Mouse (Mus musculus) forebrain, embryonic 11.5 days (tissue): Measurements from ENCODE around the gene 1700014D04Rik. TPM values are rescaled to one million over a fixed set of nuclear protein-coding genes. Genes with fewer than 3 reads are reported as not detected.

Source experiments
- ATAC-seq: fragments of 200-750 bp; cut with Nextera tagmentation; replicated peaks from 2 replicates; pipeline ENCODE4 v1.8.0; 2017; ENCODE audit warnings: moderate TSS enrichment; ENCODE audit not compliant: low FRiP score
- DNase-seq: peaks from one replicate; pipeline ENCODE4 v3.0.0-alpha.2; 2017; ENCODE audit warnings: low spot score
- H3K27ac ChIP-seq: fragments of 300-500 bp; sonication (generic); 2 replicates; pipeline ENCODE4 v1.5.1; 2014; ENCODE audit warnings: low read depth, low read length
- H3K27me3 ChIP-seq: fragments of 300-500 bp; sonication (generic); 2 replicates; pipeline ENCODE4 v1.6.1; 2014; ENCODE audit warnings: mild to moderate bottlenecking, low read length, mixed read lengths; ENCODE audit not compliant: control insufficient read depth, insufficient read depth
- H3K36me3 ChIP-seq: fragments of 300-500 bp; sonication (generic); 2 replicates; pipeline ENCODE4 v1.6.1; 2014; ENCODE audit warnings: mild to moderate bottlenecking, low read length, moderate library complexity, mixed read lengths; ENCODE audit not compliant: control insufficient read depth, insufficient read depth
- H3K4me1 ChIP-seq: fragments of 300-500 bp; sonication (generic); replicated peaks from 2 replicates; pipeline ENCODE4 v1.6.1; 2014; ENCODE audit warnings: low read length, mixed read lengths; ENCODE audit not compliant: control insufficient read depth, insufficient read depth
- H3K4me2 ChIP-seq: fragments of 300-500 bp; sonication (generic); 2 replicates; pipeline ENCODE4 v1.6.1; 2014; ENCODE audit warnings: low read depth, mild to moderate bottlenecking, low read length, moderate library complexity, mixed read lengths; ENCODE audit not compliant: severe bottlenecking
- H3K4me3 ChIP-seq: fragments of 300-500 bp; sonication (generic); 2 replicates; pipeline ENCODE4 v1.5.1; 2014; ENCODE audit warnings: low read depth, low read length
- H3K9ac ChIP-seq: fragments of 300-500 bp; sonication (generic); 2 replicates; pipeline ENCODE4 v1.6.1; 2014; ENCODE audit warnings: low read length
- H3K9me3 ChIP-seq: fragments of 300-500 bp; sonication (generic); 2 replicates; pipeline ENCODE4 v1.6.1; 2016; ENCODE audit warnings: low read length, mixed read lengths; ENCODE audit not compliant: control insufficient read depth
- WGBS: fragments of 180-500 bp; shearing (Covaris S2); extraction: QIAGEN DNeasy Blood & Tissue Kit; methylation state at CpG from one replicate; pipeline ENCODE4 v1.1.7; 2014; 5-methylcytosine and 5-hydroxymethylcytosine counted together
- polyA plus RNA-seq: library from polyadenylated mRNA; unstranded; fragments of >200 nt; fragmentation: Nextera tagmentation; extraction: Ambion mirVana; gene quantifications from 2 replicates; pipeline ENCODE4 v1.2.1, GENCODE M21; 2014

The 1700014D04Rik gene
- polyA plus RNA-seq, 1 experiment from 2014 or later, result 0.16 TPM

DNA sequence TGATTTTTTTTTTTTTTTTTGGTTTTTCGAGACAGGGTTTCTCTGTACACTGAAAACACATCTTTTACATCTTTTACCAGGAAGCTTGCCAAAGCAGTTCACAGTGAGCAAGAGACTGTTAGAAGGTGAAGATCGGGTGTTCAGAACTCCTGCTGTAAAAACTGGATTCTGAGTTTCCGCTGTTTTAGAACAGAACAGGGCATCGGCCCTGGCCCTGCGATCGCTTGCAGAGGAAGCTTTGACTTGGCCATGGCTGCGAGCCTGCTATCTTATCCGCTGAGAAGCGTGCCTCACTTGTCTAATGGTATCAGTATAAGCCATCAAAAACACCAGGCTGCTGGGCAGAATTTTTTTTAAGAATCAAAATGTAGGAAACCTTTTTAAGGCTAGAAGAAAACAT, 24.3 kb upstream of the 1700014D04Rik start:
- Histone ChIP-seq H3K4me1 (peaks cover 8% of the 10 kb centered on the region; the same call in 1 of the 2 replicates), H3K36me3 (no peaks in the 10 kb centered on the region), H3K4me3 (peak overlapping the region; percentile 85; the same call in 1 of the 2 replicates), H3K27me3 (no peaks in the 10 kb centered on the region), H3K9me3 (no peaks in the 10 kb centered on the region), H3K4me2 (peak overlapping the region; percentile 77), H3K27ac (peak overlapping the region; percentile 97), H3K9ac (peak overlapping the region; percentile 77)
- WGBS, result 78% methylated on average over 9 of the region's 9 CpGs
- ATAC-seq, result no peak
- no peak for DNase-seq

DNA sequence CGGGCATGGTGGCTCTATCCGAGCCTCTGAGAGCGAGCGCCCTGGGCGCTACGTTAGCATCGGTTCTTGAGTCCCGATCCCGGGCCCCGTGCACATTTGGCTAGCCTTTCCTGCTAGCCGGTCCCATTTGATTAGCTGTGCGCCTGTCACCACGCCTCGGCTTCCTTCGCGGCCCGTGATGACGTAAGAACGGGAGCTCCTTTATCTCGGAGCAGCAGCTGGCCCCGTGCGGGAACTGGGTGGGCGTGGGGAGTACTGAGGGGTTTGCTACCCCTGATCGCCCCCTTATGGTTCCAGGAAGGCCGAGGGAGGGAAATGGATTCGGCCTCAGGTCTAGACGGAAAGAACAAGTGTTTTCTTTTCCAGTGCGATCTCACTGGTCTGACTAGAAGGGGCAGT, 23.6 kb upstream of the 1700014D04Rik start:
- H3K27ac ChIP-seq, result peak overlapping the region; percentile 97
- H3K4me2 ChIP-seq, result peak overlapping the region; percentile 77
- WGBS, result under 1% methylated on average over 28 of the region's 28 CpGs
- peak overlapping the region; percentile 85 for H3K4me3 ChIP-seq
- H3K9me3 ChIP-seq, result no peaks in the 10 kb centered on the region
- peak overlapping the region; percentile 77 for H3K9ac ChIP-seq
- no peaks in the 10 kb centered on the region for H3K27me3 ChIP-seq
- DNase-seq (peak; percentile 92), ATAC-seq (peak; percentile 87)
- no peaks in the 10 kb centered on the region for H3K36me3 ChIP-seq
- H3K4me1 ChIP-seq, result peaks cover 8% of the 10 kb centered on the region; the same call in 1 of the 2 replicates

DNA sequence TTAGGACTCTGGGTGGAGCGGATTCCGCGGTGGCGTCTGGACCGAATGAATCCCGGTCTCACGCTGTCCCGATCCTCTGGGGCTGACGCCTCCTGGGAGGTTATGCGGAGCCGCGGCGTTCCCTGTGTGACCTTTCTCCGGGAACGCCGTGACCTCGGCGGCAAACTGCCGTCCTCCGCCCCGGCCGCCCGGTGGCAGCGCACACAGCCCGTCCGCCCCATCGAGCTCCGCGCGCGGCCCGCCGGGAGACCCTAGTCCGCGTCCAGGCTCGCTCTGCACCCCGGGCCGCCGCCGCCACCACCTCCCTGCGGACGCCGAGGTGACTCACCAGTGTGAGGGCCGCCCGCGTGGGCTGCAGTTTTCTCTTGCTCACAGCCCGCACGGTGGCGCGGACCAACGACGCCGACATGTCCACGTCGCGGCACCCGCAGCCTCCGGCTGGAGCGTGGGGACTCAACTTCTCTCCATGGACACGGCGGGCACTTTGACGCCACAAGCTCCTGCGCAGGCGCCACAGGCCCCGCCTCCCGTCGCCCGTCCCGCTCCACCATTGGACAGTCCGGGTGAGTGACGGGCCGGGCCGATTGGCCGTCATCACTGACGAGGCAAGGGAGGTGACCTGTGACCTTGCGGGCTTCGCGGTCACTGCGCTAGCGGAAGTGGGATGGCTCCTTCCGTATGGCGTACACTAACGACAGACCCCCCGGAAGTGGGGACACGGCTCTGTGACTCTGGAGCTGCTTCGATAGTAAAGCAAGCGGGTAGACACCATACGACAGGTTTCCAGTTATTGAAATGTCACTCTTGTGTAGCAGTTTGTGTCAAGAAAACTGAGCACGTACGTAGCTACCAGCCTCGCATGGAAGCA, 23.0 kb upstream of the 1700014D04Rik start, which contains the start of gene Isca1:
Gene Isca1, minus strand, starts transcription at position 515 of the 868 bp plus-strand sequence.
- Histone ChIP-seq H3K27ac (peak within 1 kb of the TSS; percentile 97), H3K4me1 (peaks cover 8% of the 10 kb centered on the region; the same call in 1 of the 2 replicates), H3K4me3 (peak within 1 kb of the TSS; percentile 85), H3K9me3 (no peaks in the 10 kb centered on the region), H3K4me2 (peak within 1 kb of the TSS; percentile 77), H3K36me3 (no peaks in the 10 kb centered on the region), H3K9ac (peak within 1 kb of the TSS; percentile 77), H3K27me3 (no peaks in the 10 kb centered on the region)
- DNase-seq, result peak; percentile 99
- peak; percentile 98 for ATAC-seq
- WGBS, result under 1% methylated on average over 82 of the region's 91 CpGs

DNA sequence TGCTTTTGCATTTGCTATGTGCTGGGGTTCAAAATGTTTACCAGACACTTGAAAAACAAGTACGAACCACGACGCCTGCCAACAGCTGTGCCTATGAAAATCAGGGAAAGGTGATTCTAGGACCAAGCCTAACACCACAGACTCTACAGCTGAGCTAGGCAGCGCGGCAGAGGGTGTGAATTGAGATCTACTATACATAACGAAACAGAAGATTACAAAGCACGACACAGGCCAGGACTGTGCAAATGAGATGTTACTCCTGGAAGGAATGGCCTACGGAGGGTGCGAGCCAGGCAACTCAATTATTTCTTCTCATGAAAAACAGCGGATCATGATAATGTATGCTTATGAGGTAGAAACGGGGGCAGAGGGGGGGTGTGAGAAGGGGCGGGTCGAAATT, 22.0 kb upstream of the 1700014D04Rik start:
- Histone ChIP-seq H3K36me3 (no peaks in the 10 kb centered on the region), H3K4me2 (peak overlapping the region; percentile 76), H3K9me3 (no peaks in the 10 kb centered on the region), H3K27ac (no peak overlapping the region), H3K27me3 (no peaks in the 10 kb centered on the region), H3K4me1 (peaks cover 8% of the 10 kb centered on the region; the same call in 1 of the 2 replicates), H3K4me3 (peak overlapping the region; percentile 85), H3K9ac (peak overlapping the region; percentile 67)
- WGBS, result 52% methylated on average over 13 of the region's 13 CpGs
- ATAC-seq (no peak), DNase-seq (no peak)

DNA sequence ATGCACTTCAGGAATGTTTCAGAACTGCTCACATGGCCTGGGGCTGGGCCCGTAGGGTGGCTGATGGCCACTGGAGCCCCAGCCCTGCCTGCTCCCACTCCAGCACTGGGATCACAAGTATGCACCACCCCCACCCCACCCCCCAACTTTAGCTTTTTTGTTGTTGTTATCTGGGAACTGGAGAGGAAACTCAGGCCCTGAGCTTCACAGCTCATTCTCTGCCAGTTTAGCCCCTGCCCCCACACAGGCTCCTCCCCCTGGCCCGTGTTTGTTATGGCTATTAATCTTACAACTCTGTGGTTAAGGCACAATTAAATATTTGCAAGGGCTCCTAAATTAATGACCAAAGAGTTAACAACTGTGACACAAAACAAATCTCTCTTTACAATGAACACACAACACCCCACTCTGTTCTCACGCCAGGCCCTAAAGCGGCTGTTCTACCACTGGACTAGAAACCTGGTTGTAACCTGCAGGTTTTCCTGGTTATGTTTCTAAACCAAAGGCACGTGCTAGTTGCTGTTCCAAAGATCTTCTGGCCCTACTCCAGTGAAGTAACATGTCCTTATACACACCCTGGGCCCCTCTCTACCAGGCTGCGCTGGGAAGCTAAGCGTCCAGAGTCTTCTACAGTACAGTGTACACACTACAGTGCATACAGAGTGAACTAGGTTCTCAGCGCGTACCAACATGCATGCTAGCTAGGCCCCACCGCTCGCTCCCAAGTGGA, 20.4 kb upstream of the 1700014D04Rik start:
- no peaks in the 10 kb centered on the region; the same call in 1 of the 2 replicates for H3K36me3 ChIP-seq
- no peak overlapping the region for H3K9ac ChIP-seq
- peaks cover 8% of the 10 kb centered on the region; the same call in 1 of the 2 replicates for H3K4me1 ChIP-seq
- H3K27me3 ChIP-seq, result no peaks in the 10 kb centered on the region
- 83% methylated on average over 11 of the region's 11 CpGs for WGBS
- no peak overlapping the region for H3K4me2 ChIP-seq
- DNase-seq (no peak), ATAC-seq (no peak)
- H3K27ac ChIP-seq, result no peak overlapping the region
- no peak overlapping the region for H3K4me3 ChIP-seq
- no peaks in the 10 kb centered on the region for H3K9me3 ChIP-seq

DNA sequence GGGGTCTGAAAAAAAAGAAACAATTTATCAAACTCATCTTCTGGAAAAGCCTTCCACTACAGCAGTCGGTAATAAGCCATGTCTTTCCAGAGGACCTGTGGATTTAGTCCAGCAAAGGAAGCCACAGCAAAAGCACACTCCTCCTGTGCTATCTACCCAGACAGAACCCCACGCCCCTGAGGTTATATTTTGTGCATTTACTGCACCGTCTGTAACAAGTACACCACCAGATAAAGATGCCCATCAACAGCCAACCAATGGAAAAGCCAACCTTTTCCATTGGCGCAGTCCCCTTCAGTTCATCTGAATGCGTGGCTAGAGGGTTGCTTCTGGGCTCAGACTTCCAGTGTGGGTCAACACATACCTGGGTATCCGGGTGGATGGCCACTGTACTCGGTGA, 16.2 kb upstream of the 1700014D04Rik start:
- Histone ChIP-seq H3K27ac (no peak overlapping the region), H3K4me2 (no peak overlapping the region), H3K9me3 (no peaks in the 10 kb centered on the region), H3K27me3 (no peaks in the 10 kb centered on the region), H3K4me1 (peaks cover 2% of the 10 kb centered on the region; the same call in 1 of the 2 replicates), H3K4me3 (no peak overlapping the region), H3K9ac (no peak overlapping the region), H3K36me3 (peaks cover 2% of the 10 kb centered on the region; the same call in 1 of the 2 replicates)
- ATAC-seq (no peak), DNase-seq (no peak)
- WGBS, result 94% methylated on average over 7 of the region's 7 CpGs

DNA sequence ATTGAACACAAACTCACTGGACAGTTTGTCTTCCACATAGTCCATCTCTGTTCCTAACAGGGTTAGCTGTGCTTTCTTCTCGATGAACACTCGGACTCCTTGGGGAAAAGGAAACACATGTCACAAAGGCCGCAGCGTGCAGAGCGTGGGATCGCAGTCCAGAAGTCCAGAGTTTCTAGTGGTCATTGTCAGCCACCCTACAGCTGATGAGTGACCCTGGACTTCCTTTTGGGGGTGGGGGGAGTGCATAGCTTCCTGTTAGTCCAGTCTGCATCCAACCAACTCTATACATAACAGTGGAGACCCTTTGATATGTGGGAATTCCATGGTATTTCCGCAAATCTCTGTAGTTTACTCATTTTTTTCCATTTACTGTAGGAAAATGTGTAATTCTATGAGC, 10.4 kb upstream of the 1700014D04Rik start:
- Histone ChIP-seq H3K4me1 (no peaks in the 10 kb centered on the region), H3K27me3 (no peaks in the 10 kb centered on the region), H3K4me3 (no peak overlapping the region), H3K9ac (no peak overlapping the region), H3K4me2 (no peak overlapping the region), H3K9me3 (no peaks in the 10 kb centered on the region), H3K27ac (no peak overlapping the region), H3K36me3 (peaks cover 7% of the 10 kb centered on the region; the same call in 1 of the 2 replicates)
- DNase-seq (no peak), ATAC-seq (no peak)
- 95% methylated on average over 7 of the region's 7 CpGs for WGBS

DNA sequence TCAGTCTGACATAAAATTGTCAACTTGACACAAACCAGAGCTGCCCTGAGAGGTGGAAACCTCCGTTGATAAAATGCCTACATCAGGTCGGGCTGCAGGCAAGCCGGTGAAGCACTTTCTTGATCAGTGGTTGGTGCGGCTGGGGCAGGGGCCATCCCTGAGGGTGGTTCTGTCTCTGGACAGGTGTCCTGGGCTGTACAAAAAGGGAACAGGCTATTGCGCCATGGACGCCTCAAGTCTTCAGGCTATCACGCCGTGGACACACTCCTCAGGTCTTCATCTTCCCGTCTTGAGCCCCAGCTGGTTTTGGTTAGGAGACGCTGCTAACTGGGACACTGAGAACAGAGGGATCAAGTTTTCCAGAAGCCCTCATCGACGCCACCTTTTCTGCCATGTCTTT, 3.8 kb upstream of the 1700014D04Rik start:
- Histone ChIP-seq H3K36me3 (peaks cover 3% of the 10 kb centered on the region; the same call in 1 of the 2 replicates), H3K27me3 (no peaks in the 10 kb centered on the region), H3K4me1 (no peaks in the 10 kb centered on the region), H3K27ac (no peak overlapping the region), H3K9me3 (no peaks in the 10 kb centered on the region), H3K4me2 (no peak overlapping the region), H3K4me3 (no peak overlapping the region), H3K9ac (no peak overlapping the region)
- WGBS, result 80% methylated on average over 12 of the region's 12 CpGs
- ATAC-seq, result no peak
- DNase-seq, result no peak
